Mouse (Mus musculus) T-helper 2 cell (primary cell): ENCODE measurements around the gene Synj2.
"Not testable (repeated sequence)": the region's sequence is repeated elsewhere in the genome, so short reads cannot be mapped to it uniquely, and the experiment has no call there.

Source experiments
- in situ Hi-C: fragments of 300-600 bp; cut with MboI, MseI; formaldehyde crosslinking; loops from one replicate; pipeline ENCODE4 v1.15.1; 2025; ENCODE audit warnings: high pct_unique_total_duplicates

The Synj2 gene

GRCm38 (mm10) chr17:5997380-5998234, 56.5 kb downstream of the Synj2 start:
- in situ Hi-C loops: no loop called here

- in situ Hi-C loops: no loop called here
These were observed 57.1 kb downstream of the Synj2 start for GRCm38 (mm10) chr17:5998235-5998500.

GRCm38 (mm10) chr17:5999039-5999543, 58.0 kb downstream of the Synj2 start:
- in situ Hi-C loops: no loop called here

- in situ Hi-C loops: no loop called here
These were observed 59.8 kb downstream of the Synj2 start for GRCm38 (mm10) chr17:6000864-6001319.

- in situ Hi-C loops: no loop called here
These were observed 60.3 kb downstream of the Synj2 start for GRCm38 (mm10) chr17:6001389-6001788.

GRCm38 (mm10) chr17:6001836-6002235, 60.8 kb downstream of the Synj2 start:
- in situ Hi-C loops: no loop called here

GRCm38 (mm10) chr17:6002563-6002962, 61.5 kb downstream of the Synj2 start:
- in situ Hi-C loops: no loop called here

GRCm38 (mm10) chr17:6003661-6004060, 62.6 kb downstream of the Synj2 start:
- in situ Hi-C loops: no loop called here

GRCm38 (mm10) chr17:6005246-6005637, 64.2 kb downstream of the Synj2 start:
- in situ Hi-C loops: no loop called here

GRCm38 (mm10) chr17:6005638-6006471, 64.8 kb downstream of the Synj2 start:
- in situ Hi-C loops: no loop called here

- in situ Hi-C loops: no loop called here
These were observed 66.2 kb downstream of the Synj2 start for GRCm38 (mm10) chr17:6007101-6007780.

- in situ Hi-C loops: no loop called here
These were observed 66.8 kb downstream of the Synj2 start for GRCm38 (mm10) chr17:6007902-6008301.

- in situ Hi-C loops: no loop called here
These were observed 67.5 kb downstream of the Synj2 start for GRCm38 (mm10) chr17:6008590-6008989.

- in situ Hi-C loops: no loop called here
These were observed 68.5 kb downstream of the Synj2 start for GRCm38 (mm10) chr17:6009606-6010005.

GRCm38 (mm10) chr17:6013079-6013478, 72.0 kb downstream of the Synj2 start:
- in situ Hi-C loops: no loop called here

- in situ Hi-C loops: no loop called here
These were observed 73.9 kb downstream of the Synj2 start for GRCm38 (mm10) chr17:6014985-6015384.

GRCm38 (mm10) chr17:6016213-6016780, 75.2 kb downstream of the Synj2 start:
- in situ Hi-C loops: no loop called here

- in situ Hi-C loops: no loop called here
These were observed 76.2 kb downstream of the Synj2 start for GRCm38 (mm10) chr17:6017268-6017667.

GRCm38 (mm10) chr17:6018348-6018747, 77.3 kb downstream of the Synj2 start:
- in situ Hi-C loops: no loop called here

- in situ Hi-C loops: no loop called here
These were observed 78.7 kb downstream of the Synj2 start for GRCm38 (mm10) chr17:6019776-6020175.

GRCm38 (mm10) chr17:6020636-6021035, 79.6 kb downstream of the Synj2 start:
- in situ Hi-C loops: no loop called here

GRCm38 (mm10) chr17:6021374-6021789, 80.3 kb downstream of the Synj2 start:
- in situ Hi-C loops: not testable (repeated sequence)
